ENCODE assay signal across 8 mouse cellular contexts in genomic region chr17:52182706-52183105, GRCm38 (mm10).
DNase-seq lines count a peak whose midpoint lies in the region; ATAC-seq and TF ChIP-seq lines count a peak whose summit lies in the region.
"Had no signal": no experiment of that assay in that cellular context is flagged by ENCODE, and none has a peak within 500 bp of the region (broad histone marks: within the 10 kb centered on the region; RNA-seq: fewer than 3 reads in every experiment).

No protein-coding gene starts in this region.

- TF ChIP-seq POLR2A in kidney, adult 2 months (IDR thresholded peaks at IDR 0.05; ENCODE audit: low read depth, low read length) = no peak

- no peak overlapping the region for H3K27ac ChIP-seq in kidney, adult 2 months (ENCODE audit: insufficient read depth, low read depth, low read length)
- H3K27ac ChIP-seq: liver, embryonic 13.5 days had no signal

- ATAC-seq in inflammation-experienced regulatory T-cells, adult 6 months = peak; percentile 96

- peak; percentile 32; the same call in 1 of the 2 replicates for TF ChIP-seq CTCF in kidney, adult 2 months (conservative IDR thresholded peaks at IDR 0.05; ENCODE audit: insufficient read depth, insufficient read length, low read depth, low read length)
- TF ChIP-seq CTCF in E14TG2a.4 (conservative IDR thresholded peaks at IDR 0.05; ENCODE audit: low read length) = peak; percentile 50

- no peaks in the 10 kb centered on the region for H3K36me3 ChIP-seq in kidney, adult 2 months (ENCODE audit: control insufficient read depth, insufficient read depth, low read length)
- no peaks in the 10 kb centered on the region for H3K36me3 ChIP-seq in E14TG2a.4 (ENCODE audit: insufficient read depth, low read length)
- H3K36me3 ChIP-seq: liver, embryonic 13.5 days had no signal

- H3K4me3 ChIP-seq in kidney, adult 2 months (ENCODE audit: insufficient read depth, low read depth, low read length) = no peak overlapping the region
- no peak overlapping the region for H3K4me3 ChIP-seq in E14TG2a.4 (replicated peaks; ENCODE audit: low read length)
- H3K4me3 ChIP-seq: liver, embryonic 13.5 days had no signal

- WGBS in kidney, adult 2 months = 30% methylated on average over 3 of the region's 3 CpGs

- no peaks in the 10 kb centered on the region for H3K27me3 ChIP-seq in kidney, adult 2 months (replicated peaks; ENCODE audit: control insufficient read depth, insufficient read depth, low read length)
- no peaks in the 10 kb centered on the region for H3K27me3 ChIP-seq in E14TG2a.4 (ENCODE audit: insufficient read depth, low read length)
- H3K27me3 ChIP-seq: liver, embryonic 13.5 days had no signal

- no peaks in the 10 kb centered on the region for H3K9me3 ChIP-seq in E14TG2a.4 (ENCODE audit: low read length)
- H3K9me3 ChIP-seq: liver, embryonic 13.5 days had no signal

- peak; percentile 17 for DNase-seq in kidney, adult 2 months
- no peak for DNase-seq in kidney, adult 18-20 months
- peak; percentile 21 for DNase-seq in adrenal gland, adult 2 months
- DNase-seq in retina, embryonic 14.5 days (ENCODE audit: low spot score) = peak; percentile 71
- DNase-seq in urinary bladder, postnatal 36 days (ENCODE audit: low spot score in 2 of 2) = peak; percentile 59 to 63
- DNase-seq: liver, embryonic 13.5 days had no signal

- H3K4me1 ChIP-seq in kidney, adult 2 months (ENCODE audit: control insufficient read depth, insufficient read depth, low read length) = no peaks in the 10 kb centered on the region
- H3K4me1 ChIP-seq in E14TG2a.4 (replicated peaks; ENCODE audit: low read depth, low read length) = no peaks in the 10 kb centered on the region
- H3K4me1 ChIP-seq: liver, embryonic 13.5 days had no signal
